Mouse (Mus musculus) stomach, postnatal 0 days (tissue): ENCODE results near the gene Catsper3.

Source experiments
- CTCF ChIP-seq: IDR thresholded peaks from 2 replicates; pipeline ENCODE4 v1.5.1; 2016; ENCODE audit warnings: antibody characterized with exemption, low read depth, mild to moderate bottlenecking, moderate library complexity
- EP300 ChIP-seq: optimal IDR thresholded peaks from 2 replicates; pipeline ENCODE3; 2016; ENCODE audit warnings: antibody characterized with exemption

- no peak for TF ChIP-seq EP300
- TF ChIP-seq CTCF, result no peak
Observed at GRCm38 (mm10) chr13:55822499-55822898, 38.1 kb downstream of the Catsper3 start.
